Mouse (Mus musculus) lung, embryonic 14.5 days (tissue): Measurements from ENCODE around the gene Olfr875. TPM values are rescaled to one million over a fixed set of nuclear protein-coding genes. Genes with fewer than 3 reads are reported as not detected.
"Not testable (repeated sequence)": the region's sequence is repeated elsewhere in the genome, so short reads cannot be mapped to it uniquely, and the experiment has no call there.

ENCODE experiments used
- ATAC-seq: fragments of 200-750 bp; cut with Nextera tagmentation; 2 replicates; pipeline ENCODE4 v1.8.0; 2017; ENCODE audit warnings: mild to moderate bottlenecking, moderate TSS enrichment, moderate library complexity; ENCODE audit not compliant: insufficient read depth
- DNase-seq: peaks from one replicate; pipeline ENCODE4 v3.0.0-alpha.2; 2015
- H3K27ac ChIP-seq: fragments of 300-500 bp; sonication (generic); 2 replicates; pipeline ENCODE4 v1.5.1; 2014; ENCODE audit warnings: low read depth, mild to moderate bottlenecking, moderate library complexity
- H3K27me3 ChIP-seq: fragments of 300-500 bp; sonication (generic); 2 replicates; pipeline ENCODE4 v1.6.1; 2014; ENCODE audit warnings: low read length, control low read depth; ENCODE audit not compliant: insufficient read depth
- H3K36me3 ChIP-seq: fragments of 300-500 bp; sonication (generic); 2 replicates; pipeline ENCODE4 v1.6.1; 2014; ENCODE audit warnings: control low read depth; ENCODE audit not compliant: insufficient read depth
- H3K4me1 ChIP-seq: fragments of 300-500 bp; sonication (generic); 2 replicates; pipeline ENCODE4 v1.6.1; 2014; ENCODE audit warnings: antibody characterized with exemption, control low read depth; ENCODE audit not compliant: insufficient read depth
- H3K4me2 ChIP-seq: fragments of 300-500 bp; sonication (generic); 2 replicates; pipeline ENCODE4 v1.6.1; 2014; ENCODE audit warnings: mild to moderate bottlenecking
- H3K4me3 ChIP-seq: fragments of 300-500 bp; sonication (generic); 2 replicates; pipeline ENCODE4 v1.5.1; 2014; ENCODE audit warnings: low read depth, low read length
- H3K9ac ChIP-seq: fragments of 300-500 bp; sonication (generic); 2 replicates; pipeline ENCODE4 v1.6.1; 2014
- H3K9me3 ChIP-seq: fragments of 300-500 bp; sonication (generic); 2 replicates; pipeline ENCODE4 v1.6.1; 2016; ENCODE audit warnings: low read depth, low read length, control low read depth
- CTCF ChIP-seq: IDR thresholded peaks from 2 replicates; pipeline ENCODE4 v1.5.1; 2016; ENCODE audit warnings: antibody characterized with exemption, low read depth
- WGBS: fragments of 180-500 bp; shearing (Covaris S2); extraction: QIAGEN DNeasy Blood & Tissue Kit; methylation state at CpG from one replicate; pipeline ENCODE4 v1.1.7; 2014; 5-methylcytosine and 5-hydroxymethylcytosine counted together
- polyA plus RNA-seq: library from polyadenylated mRNA; unstranded; fragments of >200 nt; fragmentation: Nextera tagmentation; extraction: Ambion mirVana; gene quantifications from 2 replicates; pipeline ENCODE4 v1.2.1, GENCODE M21; 2014

Olfr875 gene
- polyA plus RNA-seq, 1 experiment from 2014 or later = not detected

DNA sequence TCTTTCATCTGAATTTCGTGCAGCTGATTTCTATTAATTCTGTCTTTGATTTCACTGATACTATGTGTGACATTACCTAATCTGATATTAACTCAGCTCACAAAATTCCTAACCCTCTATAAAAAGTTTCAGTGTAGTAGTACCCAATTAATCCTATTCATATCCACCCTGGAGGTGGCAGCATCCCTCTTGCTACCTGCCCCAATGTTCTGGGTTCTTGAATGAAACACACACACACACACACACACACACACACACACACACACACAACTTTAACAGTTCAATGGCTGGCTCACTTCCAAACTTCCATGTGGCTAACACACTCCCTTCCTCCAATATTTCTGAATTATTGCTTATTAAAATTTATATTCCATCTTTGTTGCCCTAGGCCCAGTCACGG, 996 bp upstream of the Olfr875 start:
- no peak overlapping the region for H3K9ac ChIP-seq
- no peaks in the 10 kb centered on the region for H3K4me1 ChIP-seq
- WGBS = 56% methylated on average over 2 of the region's 2 CpGs
- no peak for TF ChIP-seq CTCF
- no peaks in the 10 kb centered on the region for H3K9me3 ChIP-seq
- DNase-seq = no peak
- H3K4me3 ChIP-seq = no peak overlapping the region
- no peak overlapping the region for H3K4me2 ChIP-seq
- ATAC-seq = no peak
- H3K27ac ChIP-seq = no peak overlapping the region
- no peaks in the 10 kb centered on the region for H3K27me3 ChIP-seq
- no peaks in the 10 kb centered on the region for H3K36me3 ChIP-seq

DNA sequence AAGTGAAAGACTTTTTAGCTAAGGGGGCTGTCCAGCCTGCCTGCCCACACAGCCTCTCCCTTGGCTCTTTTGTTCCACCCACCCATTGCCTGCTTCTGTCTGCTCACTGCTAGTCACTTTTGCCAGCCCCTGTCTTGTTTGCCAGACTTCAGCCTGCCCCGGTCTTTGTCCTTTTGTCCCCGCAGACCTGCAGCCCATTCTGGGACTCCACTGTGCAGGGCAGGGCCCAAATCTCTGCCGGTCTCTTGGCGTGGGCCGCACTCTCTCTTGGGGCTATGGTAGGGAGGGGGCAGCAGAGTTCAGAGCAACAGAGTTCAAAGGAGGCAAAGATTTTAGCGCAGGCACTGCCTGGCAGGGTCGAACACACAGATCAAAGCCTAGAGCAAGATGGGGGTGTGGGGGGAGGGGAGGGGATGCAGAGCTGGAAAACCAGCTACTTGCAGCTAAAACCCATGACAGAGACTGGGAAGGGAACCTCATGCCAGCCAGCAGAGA, 11.2 kb downstream of the Olfr875 start:
- peak; percentile 87 for ATAC-seq
- H3K4me3 ChIP-seq = no peak overlapping the region; the same call in 1 of the 2 replicates
- H3K27ac ChIP-seq = no peak overlapping the region; the same call in 1 of the 2 replicates
- peak overlapping the region; percentile 47 for H3K4me2 ChIP-seq
- DNase-seq = peak; percentile 14
- peak overlapping the region; percentile 34 for H3K9ac ChIP-seq
- H3K36me3 ChIP-seq = no peaks in the 10 kb centered on the region
- no peaks in the 10 kb centered on the region for H3K9me3 ChIP-seq
- no peaks in the 10 kb centered on the region for H3K27me3 ChIP-seq
- 1% methylated on average over 7 of the region's 7 CpGs for WGBS
- peaks cover 5% of the 10 kb centered on the region; the same call in 1 of the 2 replicates for H3K4me1 ChIP-seq
- TF ChIP-seq CTCF = no peak

DNA sequence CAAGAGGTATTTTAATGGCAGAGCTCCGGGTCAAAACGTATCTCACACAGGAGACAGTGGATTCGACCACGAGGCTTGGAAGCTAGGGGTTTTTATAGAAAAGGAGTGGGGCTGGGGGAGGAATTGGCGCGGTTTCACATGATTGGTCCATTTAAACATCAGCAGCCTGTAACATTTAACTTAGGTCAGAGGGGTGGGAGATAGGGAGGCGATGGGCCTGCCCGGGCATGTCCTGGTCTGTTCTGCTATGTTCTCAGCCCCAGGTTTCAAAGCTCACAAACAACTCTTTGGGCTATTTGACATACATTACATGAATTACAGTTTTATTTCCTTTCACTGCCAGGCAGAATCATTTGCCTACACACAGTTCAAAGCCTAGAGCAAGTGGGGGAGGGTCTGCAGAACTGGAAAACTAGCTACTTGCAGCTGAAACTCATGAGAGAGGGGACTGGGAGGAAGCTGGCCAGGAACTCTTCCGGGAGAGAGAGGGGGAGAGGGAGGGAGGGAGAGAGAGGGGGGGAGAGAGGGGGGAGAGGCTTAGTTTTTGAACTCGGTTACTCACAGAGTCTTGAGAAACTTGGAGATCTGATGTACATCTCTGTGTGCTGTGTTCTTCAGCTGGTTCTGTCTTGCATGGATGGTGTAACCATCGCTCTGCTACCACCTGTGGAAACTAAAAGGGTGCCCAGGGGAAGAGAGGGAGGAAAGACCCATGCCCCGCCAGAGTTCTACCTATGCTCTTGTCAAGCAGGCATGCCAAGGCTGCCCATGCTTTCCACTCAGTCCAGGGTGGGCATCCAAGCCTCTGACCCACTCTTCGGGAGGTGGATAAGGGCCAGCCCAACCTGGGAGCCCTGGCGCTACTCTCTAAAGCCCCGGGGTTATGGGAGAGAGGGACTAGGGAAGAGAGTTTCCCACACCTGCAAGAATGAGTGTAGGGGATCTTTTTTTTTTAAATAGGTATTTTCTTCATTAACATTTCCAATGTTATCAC, 12.0 kb downstream of the Olfr875 start:
- not testable (repeated sequence) for H3K27me3 ChIP-seq, H3K9me3 ChIP-seq, H3K9ac ChIP-seq, H3K4me3 ChIP-seq, H3K36me3 ChIP-seq, H3K27ac ChIP-seq, H3K4me1 ChIP-seq, H3K4me2 ChIP-seq
- 65% methylated on average over 9 of the region's 15 CpGs for WGBS
- ATAC-seq = peak; percentile 86; the same call in 1 of the 2 replicates
- peak; percentile 28 for DNase-seq

DNA sequence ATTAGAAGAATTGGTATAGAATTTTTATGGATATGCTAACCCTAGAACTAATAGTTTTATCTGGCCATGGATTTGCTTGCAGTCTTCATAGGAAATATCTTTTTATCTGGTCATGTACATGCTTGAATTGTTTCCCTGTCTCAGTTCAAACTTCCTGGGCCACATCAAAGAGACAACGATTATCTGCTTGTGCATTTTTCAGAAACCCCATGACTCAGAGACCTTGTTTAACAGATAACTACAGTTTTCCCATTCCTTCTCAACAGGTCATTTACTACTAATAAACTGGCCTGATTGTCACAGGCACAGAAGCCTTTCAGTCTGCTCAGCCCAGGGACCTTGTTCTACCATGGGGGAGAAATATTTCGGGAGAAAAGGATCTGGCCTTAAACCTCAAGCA, 14.8 kb downstream of the Olfr875 start:
- H3K9ac ChIP-seq = no peak overlapping the region
- ATAC-seq = no peak

DNA sequence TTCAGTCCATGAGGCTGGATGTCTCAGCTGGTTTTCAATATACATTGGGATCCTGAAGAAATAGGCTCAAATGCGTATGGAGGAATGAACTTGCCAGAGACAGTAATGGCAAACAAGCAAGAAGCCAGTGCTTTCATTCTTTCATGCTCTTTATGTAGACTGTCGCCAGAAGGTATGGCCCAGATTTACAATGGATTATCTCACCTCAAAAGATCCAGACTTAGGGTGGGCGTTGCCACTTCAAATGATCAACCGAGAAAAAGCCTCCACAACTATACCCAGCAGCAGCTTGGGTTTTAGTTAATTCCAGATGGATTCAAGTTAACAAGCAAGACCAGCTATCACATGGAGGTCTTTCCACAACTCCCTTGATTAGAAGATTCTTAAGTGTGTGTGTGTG, 30.4 kb downstream of the Olfr875 start:
- Histone ChIP-seq H3K27ac (no peak overlapping the region), H3K36me3 (no peaks in the 10 kb centered on the region), H3K4me2 (no peak overlapping the region), H3K27me3 (no peaks in the 10 kb centered on the region), H3K4me3 (no peak overlapping the region), H3K9me3 (no peaks in the 10 kb centered on the region), H3K4me1 (no peaks in the 10 kb centered on the region), H3K9ac (no peak overlapping the region)
- TF ChIP-seq CTCF = no peak
- 78% methylated on average over 4 of the region's 4 CpGs for WGBS
- ATAC-seq (no peak), DNase-seq (no peak)

More for the DNA sequence above, 14.8 kb downstream of the Olfr875 start:
- H3K4me3 ChIP-seq = no peak overlapping the region
- H3K27me3 ChIP-seq = no peaks in the 10 kb centered on the region
- DNase-seq = no peak
- no peak overlapping the region for H3K27ac ChIP-seq
- H3K4me2 ChIP-seq = no peak overlapping the region
- H3K36me3 ChIP-seq = no peaks in the 10 kb centered on the region
- WGBS = 65% methylated on average over 2 of the region's 2 CpGs
- TF ChIP-seq CTCF = no peak
- H3K4me1 ChIP-seq = peaks cover 5% of the 10 kb centered on the region; the same call in 1 of the 2 replicates
- no peaks in the 10 kb centered on the region for H3K9me3 ChIP-seq

GRCm38 (mm10) chr9:37802731-37803130, 31.1 kb downstream of the Olfr875 start, which contains the start of gene Olfr876:
Gene Olfr876 (plus strand): TSS chr9:37803031.
- H3K27me3 ChIP-seq = no peaks in the 10 kb centered on the region
- H3K9ac ChIP-seq = no peak within 1 kb of the TSS
- ATAC-seq (no peak), DNase-seq (no peak)
- H3K4me3 ChIP-seq = no peak within 1 kb of the TSS
- no peak within 1 kb of the TSS for H3K27ac ChIP-seq
- H3K9me3 ChIP-seq = no peaks in the 10 kb centered on the region
- no peaks in the 10 kb centered on the region for H3K36me3 ChIP-seq
- no peak within 1 kb of the TSS for H3K4me2 ChIP-seq
- H3K4me1 ChIP-seq = no peaks in the 10 kb centered on the region
- no peak for TF ChIP-seq CTCF

DNA sequence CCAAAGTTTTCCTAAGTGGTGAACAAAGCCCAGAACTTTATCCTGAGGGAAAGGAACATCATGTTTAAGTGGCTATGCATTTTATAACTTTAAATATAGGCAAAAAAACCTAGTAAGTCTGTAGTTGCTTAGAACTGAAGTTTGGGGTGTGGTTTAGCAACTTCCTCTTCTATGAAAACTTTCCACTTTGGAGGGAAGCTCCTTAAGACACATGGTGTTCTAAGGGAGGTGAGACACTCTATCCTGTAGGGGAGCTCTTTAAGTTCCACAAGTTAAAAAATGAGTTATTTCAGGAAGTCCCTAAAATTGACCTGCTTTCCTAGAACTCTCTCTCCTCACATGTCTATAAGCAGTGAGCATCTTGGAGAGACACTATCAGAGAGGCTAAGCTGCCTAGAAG, 35.6 kb downstream of the Olfr875 start:
- DNase-seq (no peak), ATAC-seq (no peak)
- Histone ChIP-seq H3K9me3 (no peaks in the 10 kb centered on the region), H3K36me3 (no peaks in the 10 kb centered on the region), H3K4me2 (no peak overlapping the region), H3K27ac (no peak overlapping the region), H3K4me3 (no peak overlapping the region), H3K27me3 (no peaks in the 10 kb centered on the region), H3K4me1 (no peaks in the 10 kb centered on the region), H3K9ac (no peak overlapping the region)
- no peak for TF ChIP-seq CTCF
